Mouse (Mus musculus) small intestine, adult 2 months (tissue): ENCODE measurements around the gene Htr5a.

ENCODE experiments used
- CTCF ChIP-seq: fragments of 200-500 bp; IDR thresholded peaks from 2 replicates; pipeline ENCODE4 v1.5.1; 2012; ENCODE audit warnings: low read depth, mild to moderate bottlenecking, control low read depth, inconsistent platforms, low read length, moderate library complexity, mixed read lengths; ENCODE audit not compliant: insufficient replicate concordance, insufficient read length; ENCODE audit errors: extremely low read depth
- POLR2A ChIP-seq: fragments of 200-500 bp; IDR thresholded peaks from 2 replicates; pipeline ENCODE4 v1.6.1; 2012; ENCODE audit warnings: low read depth, mild to moderate bottlenecking, control low read depth, inconsistent platforms, low read length, moderate library complexity

DNA sequence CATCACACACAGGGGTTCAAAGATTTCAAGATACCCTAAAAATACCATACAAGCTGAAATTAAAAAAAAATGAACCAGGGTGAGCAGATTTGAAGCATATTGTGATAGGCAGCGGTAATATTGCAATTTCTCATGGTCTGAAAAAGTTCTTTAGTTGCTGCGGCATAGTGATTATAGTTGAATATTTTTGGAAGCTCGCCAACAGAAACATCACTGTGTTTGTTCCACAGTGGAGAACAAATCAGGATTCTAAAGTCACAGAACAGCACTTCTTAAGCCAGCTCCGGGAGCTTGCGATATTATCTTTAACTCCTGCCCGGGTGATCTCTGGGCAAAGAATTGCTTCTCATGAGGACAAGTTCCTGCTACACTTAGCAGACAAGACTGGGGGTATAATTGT is 20.8 kb upstream of the Htr5a start:
- TF ChIP-seq CTCF (no peak), POLR2A (no peak)
